Mouse (Mus musculus) limb, embryonic 14.5 days (tissue): ENCODE data around the gene Gngt2. TPM values are rescaled to one million over a fixed set of nuclear protein-coding genes. Genes with fewer than 3 reads are reported as not detected.

ENCODE experiments used
- ATAC-seq: fragments of 200-750 bp; cut with Nextera tagmentation; 2 replicates; pipeline ENCODE4 v1.8.0; 2017; ENCODE audit warnings: low read depth, moderate number of reproducible peaks, moderate TSS enrichment; ENCODE audit not compliant: low FRiP score
- DNase-seq: peaks from one replicate; pipeline ENCODE4 v3.0.0-alpha.2; 2015; ENCODE audit warnings: low spot score
- H3K27ac ChIP-seq: fragments of 300-500 bp; sonication (generic); replicated peaks from 2 replicates; pipeline ENCODE4 v1.5.1; 2014; ENCODE audit warnings: low read depth, mild to moderate bottlenecking, low read length, moderate library complexity, mixed read lengths
- H3K27me3 ChIP-seq: fragments of 300-500 bp; sonication (generic); 2 replicates; pipeline ENCODE4 v1.6.1; 2014; ENCODE audit warnings: low read length, mixed read lengths; ENCODE audit not compliant: control insufficient read depth, insufficient read depth
- H3K36me3 ChIP-seq: fragments of 300-500 bp; sonication (generic); 2 replicates; pipeline ENCODE4 v1.6.1; 2014; ENCODE audit warnings: mild to moderate bottlenecking, low read length, moderate library complexity, mixed read lengths; ENCODE audit not compliant: control insufficient read depth, insufficient read depth
- H3K4me1 ChIP-seq: fragments of 300-500 bp; sonication (generic); 2 replicates; pipeline ENCODE4 v1.6.1; 2014; ENCODE audit warnings: antibody characterized with exemption, low read length, mixed read lengths; ENCODE audit not compliant: control insufficient read depth, insufficient read depth
- H3K4me2 ChIP-seq: fragments of 300-500 bp; sonication (generic); replicated peaks from 2 replicates; pipeline ENCODE4 v1.6.1; 2014; ENCODE audit warnings: low read depth, mild to moderate bottlenecking, low read length, moderate library complexity; ENCODE audit not compliant: severe bottlenecking
- H3K4me3 ChIP-seq: fragments of 300-500 bp; sonication (generic); replicated peaks from 2 replicates; pipeline ENCODE4 v1.5.1; 2014; ENCODE audit warnings: low read length
- H3K9ac ChIP-seq: fragments of 300-500 bp; sonication (generic); 2 replicates; pipeline ENCODE4 v1.6.1; 2014; ENCODE audit warnings: mild to moderate bottlenecking, low read depth, low read length, moderate library complexity; ENCODE audit not compliant: severe bottlenecking
- H3K9me3 ChIP-seq: fragments of 300-500 bp; sonication (generic); 2 replicates; pipeline ENCODE4 v1.6.1; 2016; ENCODE audit warnings: low read length; ENCODE audit not compliant: control insufficient read depth
- POLR2A ChIP-seq: fragments of 200-500 bp; IDR thresholded peaks from 2 replicates; pipeline ENCODE4 v1.8.0; 2012; ENCODE audit warnings: inconsistent platforms, mild to moderate bottlenecking, moderate library complexity, borderline replicate concordance; ENCODE audit not compliant: insufficient read depth, insufficient read length; ENCODE audit errors: extremely low read depth
- WGBS: fragments of 180-500 bp; shearing (Covaris S2); extraction: QIAGEN DNeasy Blood & Tissue Kit; methylation state at CpG from one replicate; pipeline ENCODE4 v1.1.7; 2014; 5-methylcytosine and 5-hydroxymethylcytosine counted together
- polyA plus RNA-seq, 2 experiments: library from polyadenylated mRNA; depleted of rRNA in 1 of 2; stranded (reverse) in 1 of 2; unstranded in 1 of 2; fragments of >200 nt; fragmentation: Nextera tagmentation in 1 of 2; extraction: Ambion mirVana in 1 of 2; gene quantifications; 2 replicates each; pipeline versions ENCODE4 v1.2.1 to v1.2.3; 2012 to 2014

The Gngt2 gene
- polyA plus RNA-seq, 2 experiments: 10.0 to 14.0 TPM

DNA sequence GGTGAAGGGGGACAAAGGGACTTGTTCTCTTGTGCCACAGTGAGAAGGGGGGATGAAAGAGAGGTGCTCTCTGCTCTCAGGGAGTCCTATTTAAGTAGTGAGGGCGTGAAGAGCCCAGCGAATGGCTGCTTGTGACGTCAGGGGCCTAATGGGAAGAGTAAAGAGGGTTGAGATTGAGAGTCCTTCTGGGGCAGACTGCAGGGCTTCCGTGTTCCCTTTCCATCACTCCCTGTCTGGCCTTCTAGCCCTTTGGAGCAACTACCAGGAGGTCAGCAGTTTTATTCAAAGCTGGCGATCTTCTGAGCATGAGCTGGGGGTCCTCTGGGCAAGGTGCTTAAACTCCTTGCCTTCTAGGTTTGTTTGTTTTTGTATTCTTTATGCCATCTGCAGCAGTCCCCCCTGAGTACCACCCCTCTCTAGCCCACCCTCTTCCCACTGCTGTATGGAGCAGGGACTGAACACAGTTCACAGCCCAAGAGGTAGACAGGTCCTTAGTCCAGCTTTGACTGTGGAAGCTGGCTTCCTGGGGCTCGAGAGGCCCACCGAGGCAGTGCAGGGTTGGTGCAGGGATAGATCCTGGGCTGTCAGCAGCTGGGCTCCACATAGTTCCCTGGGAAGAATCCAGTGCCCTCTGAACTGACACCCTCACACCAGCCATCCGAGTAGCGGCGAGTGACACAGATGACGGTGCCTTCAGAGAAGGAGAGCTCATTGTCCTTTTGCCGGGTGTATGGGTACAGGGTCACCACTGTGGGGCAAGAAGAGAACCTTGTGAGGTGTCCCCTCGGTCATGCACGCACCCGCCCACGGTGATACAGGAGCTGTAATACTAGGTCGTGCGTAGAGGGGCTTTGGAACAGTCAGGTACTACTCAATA, 4.6 kb upstream of the Gngt2 start:
- Histone ChIP-seq H3K4me1 (peaks cover 25% of the 10 kb centered on the region), H3K27me3 (peaks cover 90% of the 10 kb centered on the region), H3K36me3 (no peaks in the 10 kb centered on the region), H3K9ac (no peak overlapping the region), H3K4me3 (no peak overlapping the region), H3K4me2 (no peak overlapping the region), H3K9me3 (no peaks in the 10 kb centered on the region), H3K27ac (no peak overlapping the region)
- no peak for TF ChIP-seq POLR2A
- no peak for ATAC-seq
- 36% methylated on average over 16 of the region's 18 CpGs for WGBS
- no peak for DNase-seq

- ATAC-seq: no peak
- H3K9ac ChIP-seq: no peak overlapping the region
- no peak for DNase-seq
- H3K4me1 ChIP-seq: peaks cover 28% of the 10 kb centered on the region
- H3K4me2 ChIP-seq: no peak overlapping the region
- H3K27ac ChIP-seq: no peak overlapping the region
- H3K27me3 ChIP-seq: peaks cover 85% of the 10 kb centered on the region
- H3K4me3 ChIP-seq: no peak overlapping the region
- 22% methylated on average over 8 of the region's 8 CpGs for WGBS
- no peaks in the 10 kb centered on the region for H3K36me3 ChIP-seq
- H3K9me3 ChIP-seq: no peaks in the 10 kb centered on the region
- TF ChIP-seq POLR2A: no peak
Observed at GRCm38 (mm10) chr11:95833006-95833570, 3.9 kb upstream of the Gngt2 start.

DNA sequence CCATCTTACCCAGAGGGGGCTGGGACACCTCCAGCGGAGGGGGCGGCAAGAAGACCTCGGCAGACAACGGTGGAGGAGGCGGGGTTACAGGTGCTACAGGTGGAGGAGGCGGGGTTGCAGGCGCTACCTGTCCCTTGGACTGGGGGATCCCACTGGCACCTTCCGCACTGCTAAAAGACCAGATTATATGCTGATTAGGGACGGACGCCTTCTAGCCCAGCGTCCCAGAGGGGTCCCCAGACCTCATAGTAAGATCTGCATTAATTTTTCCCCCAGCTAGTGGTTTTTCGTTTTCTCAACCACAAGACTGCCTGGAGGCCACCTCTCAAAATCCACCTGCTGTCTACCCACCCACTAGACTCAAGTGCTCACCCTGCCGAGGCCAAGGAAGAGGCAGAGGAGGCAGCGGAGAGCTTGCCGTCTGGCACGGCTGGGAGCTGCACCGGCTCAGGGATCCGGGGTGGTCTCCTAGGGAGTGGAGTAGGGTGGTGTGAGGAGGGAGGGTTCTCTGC, 3.3 kb upstream of the Gngt2 start:
- H3K9ac ChIP-seq: no peak overlapping the region
- no peak overlapping the region for H3K4me2 ChIP-seq
- peak; percentile 25; the same call in 1 of the 2 replicates for ATAC-seq
- peaks cover 28% of the 10 kb centered on the region for H3K4me1 ChIP-seq
- 8% methylated on average over 18 of the region's 18 CpGs for WGBS
- no peak for DNase-seq
- H3K4me3 ChIP-seq: no peak overlapping the region
- no peak for TF ChIP-seq POLR2A
- no peak overlapping the region for H3K27ac ChIP-seq
- no peaks in the 10 kb centered on the region for H3K9me3 ChIP-seq
- no peaks in the 10 kb centered on the region for H3K36me3 ChIP-seq
- peaks cover 79% of the 10 kb centered on the region for H3K27me3 ChIP-seq

DNA sequence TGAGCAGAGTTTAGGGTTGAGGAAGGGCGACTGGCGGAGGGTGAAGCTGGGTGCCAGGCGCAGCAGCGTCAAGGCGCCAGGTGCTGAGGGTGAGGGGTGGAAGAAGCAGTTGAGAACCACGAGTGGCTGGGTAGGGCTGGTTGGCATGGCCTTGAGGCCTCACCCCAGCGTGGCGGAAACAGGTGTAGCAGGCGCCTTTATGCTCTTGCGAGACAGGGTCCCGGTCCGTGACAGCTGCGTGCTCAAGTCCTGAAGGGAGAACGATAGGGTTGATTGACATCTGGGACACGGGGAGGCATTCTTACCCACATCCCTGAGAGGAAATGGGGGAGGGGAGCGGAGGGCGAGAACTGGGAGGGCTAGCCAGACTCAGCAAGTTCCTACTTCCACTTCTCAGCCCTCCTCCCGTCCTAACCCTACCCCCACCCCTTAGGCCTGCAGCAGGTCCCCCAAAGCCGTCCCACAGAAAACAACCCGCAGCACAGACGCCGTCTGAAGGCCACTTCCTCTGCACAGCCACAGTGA, 2.8 kb upstream of the Gngt2 start:
- Histone ChIP-seq H3K9me3 (no peaks in the 10 kb centered on the region), H3K4me3 (no peak overlapping the region), H3K4me2 (no peak overlapping the region), H3K27me3 (peaks cover 74% of the 10 kb centered on the region), H3K4me1 (peaks cover 28% of the 10 kb centered on the region), H3K9ac (no peak overlapping the region), H3K27ac (no peak overlapping the region), H3K36me3 (no peaks in the 10 kb centered on the region)
- no peak for TF ChIP-seq POLR2A
- DNase-seq (no peak), ATAC-seq (peak; percentile 49; the same call in 1 of the 2 replicates)
- WGBS: 5% methylated on average over 22 of the region's 22 CpGs
